Mouse (Mus musculus) forebrain, embryonic 14.5 days (tissue): ENCODE results near the gene Mogs. TPM values are rescaled to one million over a fixed set of nuclear protein-coding genes. Genes with fewer than 3 reads are reported as not detected.
A peak's percentile ranks its signal among the peaks of the same experiment; 100 is the strongest.

ENCODE experiments used
- ATAC-seq: fragments of 200-750 bp; cut with Nextera tagmentation; 2 replicates; pipeline ENCODE4 v1.8.0; 2017; ENCODE audit warnings: mild to moderate bottlenecking, moderate library complexity
- DNase-seq: peaks from one replicate; pipeline ENCODE4 v3.0.0-alpha.2; 2015; ENCODE audit warnings: low spot score
- H3K27ac ChIP-seq: fragments of 300-500 bp; sonication (generic); 2 replicates; pipeline ENCODE4 v1.5.1; 2014; ENCODE audit warnings: low read depth, mild to moderate bottlenecking, control low read depth, low read length, moderate library complexity
- H3K27me3 ChIP-seq: fragments of 300-500 bp; sonication (generic); replicated peaks from 2 replicates; pipeline ENCODE4 v1.6.1; 2014; ENCODE audit warnings: low read length, control low read depth, mixed read lengths; ENCODE audit not compliant: control insufficient read depth, insufficient read depth
- H3K36me3 ChIP-seq: fragments of 300-500 bp; sonication (generic); 2 replicates; pipeline ENCODE4 v1.6.1; 2014; ENCODE audit warnings: low read length, control low read depth; ENCODE audit not compliant: control insufficient read depth, insufficient read depth
- H3K4me1 ChIP-seq: fragments of 300-500 bp; sonication (generic); 2 replicates; pipeline ENCODE4 v1.6.1; 2014; ENCODE audit warnings: antibody characterized with exemption, low read length, control low read depth; ENCODE audit not compliant: control insufficient read depth, insufficient read depth
- H3K4me2 ChIP-seq: fragments of 300-500 bp; sonication (generic); 2 replicates; pipeline ENCODE4 v1.6.1; 2014; ENCODE audit warnings: mild to moderate bottlenecking, control low read depth, low read length
- H3K4me3 ChIP-seq: fragments of 300-500 bp; sonication (generic); 2 replicates; pipeline ENCODE4 v1.5.1; 2014; ENCODE audit warnings: low read depth, low read length, control low read depth
- H3K9ac ChIP-seq: fragments of 300-500 bp; sonication (generic); 2 replicates; pipeline ENCODE4 v1.6.1; 2014; ENCODE audit warnings: mild to moderate bottlenecking, low read length, control low read depth, moderate library complexity
- H3K9me3 ChIP-seq: fragments of 300-500 bp; sonication (generic); replicated peaks from 2 replicates; pipeline ENCODE4 v1.6.1; 2016; ENCODE audit warnings: low read length, control low read depth, mixed read lengths; ENCODE audit not compliant: control insufficient read depth
- WGBS: fragments of 180-500 bp; shearing (Covaris S2); extraction: QIAGEN DNeasy Blood & Tissue Kit; methylation state at CpG from one replicate; pipeline ENCODE4 v1.1.7; 2014; 5-methylcytosine and 5-hydroxymethylcytosine counted together
- microRNA counts: library from miRNA; unstranded; fragments of <30 nt; microRNA quantifications from one replicate; lab custom pipeline; 2016
- microRNA-seq: library from miRNA; unstranded; fragments of <30 nt; microRNA quantifications from one replicate; pipeline ENCODE4, GENCODE M21; 2016
- polyA plus RNA-seq: library from polyadenylated mRNA; unstranded; fragments of >200 nt; fragmentation: Nextera tagmentation; extraction: Ambion mirVana; gene quantifications from 2 replicates; pipeline ENCODE4 v1.2.1, GENCODE M21; 2014

Gene Mogs
- polyA plus RNA-seq, 1 experiment from 2014 or later = 8.8 TPM

- H3K27ac ChIP-seq = no peak overlapping the region
- H3K4me1 ChIP-seq = peaks cover 14% of the 10 kb centered on the region
- DNase-seq = no peak
- peak overlapping the region; percentile 41 for H3K4me2 ChIP-seq
- WGBS = under 1% methylated on average over 49 of the region's 49 CpGs
- peaks cover 36% of the 10 kb centered on the region for H3K27me3 ChIP-seq
- H3K4me3 ChIP-seq = peak overlapping the region; percentile 18
- H3K36me3 ChIP-seq = no peaks in the 10 kb centered on the region
- peak overlapping the region; percentile 37 for H3K9ac ChIP-seq
- H3K9me3 ChIP-seq = no peaks in the 10 kb centered on the region
- ATAC-seq = no peak
Measured at GRCm38 (mm10) chr6:83161921-83162641, 46.8 kb downstream of the Mogs start.

- H3K4me3 ChIP-seq = peak overlapping the region; percentile 18; the same call in 1 of the 2 replicates
- H3K4me1 ChIP-seq = peaks cover 16% of the 10 kb centered on the region
- ATAC-seq (no peak), DNase-seq (peak; percentile 73)
- H3K9ac ChIP-seq = peak overlapping the region; percentile 37
- 0% methylated on average over 8 of the region's 8 CpGs for WGBS
- no peak overlapping the region for H3K27ac ChIP-seq
- H3K36me3 ChIP-seq = no peaks in the 10 kb centered on the region
- no peaks in the 10 kb centered on the region for H3K9me3 ChIP-seq
- H3K27me3 ChIP-seq = peaks cover 36% of the 10 kb centered on the region
- peak overlapping the region; percentile 41 for H3K4me2 ChIP-seq
Measured at GRCm38 (mm10) chr6:83162701-83163100, 47.4 kb downstream of the Mogs start.

- H3K4me1 ChIP-seq = peaks cover 16% of the 10 kb centered on the region
- WGBS = 4% methylated on average over 6 of the region's 6 CpGs
- DNase-seq (no peak), ATAC-seq (peak; percentile 54)
- peak overlapping the region; percentile 88 for H3K4me2 ChIP-seq
- H3K4me3 ChIP-seq = peak overlapping the region; percentile 89
- no peaks in the 10 kb centered on the region for H3K36me3 ChIP-seq
- H3K27me3 ChIP-seq = peaks cover 34% of the 10 kb centered on the region
- no peak overlapping the region for H3K27ac ChIP-seq
- no peaks in the 10 kb centered on the region for H3K9me3 ChIP-seq
- H3K9ac ChIP-seq = peak overlapping the region; percentile 90
Measured at GRCm38 (mm10) chr6:83165026-83165606, 49.8 kb downstream of the Mogs start.

GRCm38 (mm10) chr6:83165607-83166242 is 50.4 kb downstream of the Mogs start, which contains the start of gene Dctn1:
TSS of gene Dctn1 (plus strand) at chr6:83165920.
- peak; percentile 91 for ATAC-seq
- Histone ChIP-seq H3K36me3 (no peaks in the 10 kb centered on the region), H3K4me3 (peak within 1 kb of the TSS; percentile 89), H3K9ac (peak within 1 kb of the TSS; percentile 90), H3K27me3 (peaks cover 28% of the 10 kb centered on the region), H3K4me1 (peaks cover 16% of the 10 kb centered on the region), H3K27ac (peak within 1 kb of the TSS; percentile 85), H3K9me3 (no peaks in the 10 kb centered on the region), H3K4me2 (peak within 1 kb of the TSS; percentile 88)
- WGBS = under 1% methylated on average over 58 of the region's 58 CpGs
- DNase-seq = peak; percentile 97

- Histone ChIP-seq H3K4me3 (peak overlapping the region; percentile 89), H3K9me3 (no peaks in the 10 kb centered on the region), H3K36me3 (no peaks in the 10 kb centered on the region), H3K4me1 (peaks cover 16% of the 10 kb centered on the region), H3K9ac (peak overlapping the region; percentile 90), H3K27me3 (peaks cover 23% of the 10 kb centered on the region), H3K27ac (peak overlapping the region; percentile 85; the same call in 1 of the 2 replicates), H3K4me2 (peak overlapping the region; percentile 88)
- DNase-seq (no peak), ATAC-seq (peak; percentile 11)
- 1% methylated on average over 12 of the region's 12 CpGs for WGBS
Measured at GRCm38 (mm10) chr6:83166243-83166630, 50.9 kb downstream of the Mogs start.

MicroRNAs encoded within 50 kb of the gene (microRNA counts, 519-probe panel; counts per million panel counts)
- not detected for microRNA mmu-miR-3470a+mmu-miR-3470b (lab: Ali Mortazavi, UCI)

Small RNA genes within 50 kb of the gene (microRNA-seq; reads per million reads assigned to microRNA genes)
- not detected for gene Mir3470a

Other genes starting within 250 kb of the Mogs start
- gene Sema4f, start 175.7 kb upstream of the Mogs start, polyA plus RNA-seq = 4.0 and 5.7 TPM in 2 replicates
- 0.13 TPM in 1 of 2 replicates, not detected in the other for gene M1ap, start 168.6 kb upstream of the Mogs start, polyA plus RNA-seq
- gene Dok1, start 82.0 kb upstream of the Mogs start, polyA plus RNA-seq = 2.6 and 3.4 TPM in 2 replicates
- 3.8 and 4.9 TPM in 2 replicates for gene Loxl3, start 81.3 kb upstream of the Mogs start, polyA plus RNA-seq
- gene Aup1, start 61.0 kb upstream of the Mogs start, polyA plus RNA-seq = 101 and 107 TPM in 2 replicates
- gene Htra2, start 60.2 kb upstream of the Mogs start, polyA plus RNA-seq = 32.6 and 32.9 TPM in 2 replicates
- gene Dqx1, start 57.7 kb upstream of the Mogs start, polyA plus RNA-seq = 0.33 and 0.62 TPM in 2 replicates
- not detected in 2 replicates for gene Tlx2, start 45.2 kb upstream of the Mogs start, polyA plus RNA-seq
- gene Pcgf1, start 37.6 kb upstream of the Mogs start, polyA plus RNA-seq = 51.3 and 56.1 TPM in 2 replicates
- not detected in 2 replicates for gene Lbx2, start 29.1 kb upstream of the Mogs start, polyA plus RNA-seq
- 1.9 TPM in 2 replicates for gene Ccdc142, start 13.9 kb upstream of the Mogs start, polyA plus RNA-seq
- gene Gm42688, start 13.9 kb upstream of the Mogs start, polyA plus RNA-seq = 1.9 and 2.7 TPM in 2 replicates
- gene Mrpl53, start 6.5 kb upstream of the Mogs start, polyA plus RNA-seq = 128 and 154 TPM in 2 replicates
- 197 and 214 TPM in 2 replicates for gene Wbp1, start 6.1 kb downstream of the Mogs start, polyA plus RNA-seq
- 15.6 and 17.5 TPM in 2 replicates for gene Ino80b, start 9.9 kb downstream of the Mogs start, polyA plus RNA-seq
- gene Rtkn, start 20.0 kb downstream of the Mogs start, polyA plus RNA-seq = 4.7 and 4.8 TPM in 2 replicates
- 20.6 and 23.9 TPM in 2 replicates for gene Wdr54, start 40.9 kb downstream of the Mogs start, polyA plus RNA-seq
- 5.8 and 7.5 TPM in 2 replicates for gene 1700003E16Rik, start 40.9 kb downstream of the Mogs start, polyA plus RNA-seq
- gene Dctn1, start 50.4 kb downstream of the Mogs start, polyA plus RNA-seq = 101 and 133 TPM in 2 replicates
- gene Slc4a5, start 104.3 kb downstream of the Mogs start, polyA plus RNA-seq = 0.63 and 0.78 TPM in 2 replicates
- 25.3 and 27.2 TPM in 2 replicates for gene Mthfd2, start 210.4 kb downstream of the Mogs start, polyA plus RNA-seq
- gene Mob1a, start 210.5 kb downstream of the Mogs start, polyA plus RNA-seq = 34.5 and 37.6 TPM in 2 replicates
- 66.7 and 93.2 TPM in 2 replicates for gene Bola3, start 233.7 kb downstream of the Mogs start, polyA plus RNA-seq